Mouse (Mus musculus) lung, embryonic 16.5 days (tissue): Measurements from ENCODE around the gene Slc2a9. TPM values are rescaled to one million over a fixed set of nuclear protein-coding genes. Genes with fewer than 3 reads are reported as not detected.

Source experiments
- ATAC-seq: fragments of 200-750 bp; cut with Nextera tagmentation; 2 replicates; pipeline ENCODE4 v1.8.0; 2017; ENCODE audit warnings: low read depth, mild to moderate bottlenecking, moderate library complexity
- H3K27ac ChIP-seq: fragments of 300-500 bp; sonication (generic); 2 replicates; pipeline ENCODE4 v1.5.1; 2014; ENCODE audit warnings: mild to moderate bottlenecking, control low read depth, low read length
- H3K27me3 ChIP-seq: fragments of 300-500 bp; sonication (generic); 2 replicates; pipeline ENCODE4 v1.6.1; 2014; ENCODE audit warnings: low read depth, low read length, mixed read lengths; ENCODE audit not compliant: control insufficient read depth, insufficient read depth
- H3K36me3 ChIP-seq: fragments of 300-500 bp; sonication (generic); 2 replicates; pipeline ENCODE4 v1.6.1; 2014; ENCODE audit warnings: low read length; ENCODE audit not compliant: control insufficient read depth, insufficient read depth
- H3K4me1 ChIP-seq: fragments of 300-500 bp; sonication (generic); replicated peaks from 2 replicates; pipeline ENCODE4 v1.6.1; 2014; ENCODE audit warnings: low read length, mixed read lengths; ENCODE audit not compliant: control insufficient read depth, insufficient read depth
- H3K4me2 ChIP-seq: fragments of 300-500 bp; sonication (generic); 2 replicates; pipeline ENCODE4 v1.6.1; 2014; ENCODE audit warnings: low read depth, low read length, control low read depth
- H3K4me3 ChIP-seq: fragments of 300-500 bp; sonication (generic); 2 replicates; pipeline ENCODE4 v1.5.1; 2014; ENCODE audit warnings: mild to moderate bottlenecking, low read length, control low read depth
- H3K9ac ChIP-seq: fragments of 300-500 bp; sonication (generic); 2 replicates; pipeline ENCODE4 v1.6.1; 2014; ENCODE audit warnings: low read length, control low read depth
- H3K9me3 ChIP-seq: fragments of 300-500 bp; sonication (generic); 2 replicates; pipeline ENCODE4 v1.6.1; 2016; ENCODE audit warnings: low read length; ENCODE audit not compliant: control insufficient read depth
- WGBS: fragments of 180-500 bp; shearing (Covaris S2); extraction: QIAGEN DNeasy Blood & Tissue Kit; methylation state at CpG from one replicate; pipeline ENCODE4 v1.1.7; 2014; 5-methylcytosine and 5-hydroxymethylcytosine counted together
- polyA plus RNA-seq: library from polyadenylated mRNA; unstranded; fragments of >200 nt; fragmentation: Nextera tagmentation; extraction: Ambion mirVana; gene quantifications from 2 replicates; pipeline ENCODE4 v1.2.1, GENCODE M21; 2015

The Slc2a9 gene
- polyA plus RNA-seq, 1 experiment from 2014 or later, result 1.2 TPM

- Histone ChIP-seq H3K9me3 (no peaks in the 10 kb centered on the region), H3K36me3 (no peaks in the 10 kb centered on the region), H3K4me3 (no peak overlapping the region), H3K27me3 (no peaks in the 10 kb centered on the region), H3K9ac (no peak overlapping the region), H3K4me1 (no peaks in the 10 kb centered on the region), H3K27ac (no peak overlapping the region), H3K4me2 (no peak overlapping the region)
- ATAC-seq, result no peak
- WGBS, result 82% methylated on average over 5 of the region's 5 CpGs
Measured at GRCm38 (mm10) chr5:38461261-38461660, 41.7 kb downstream of the Slc2a9 start.

- 76% methylated on average over 3 of the region's 3 CpGs for WGBS
- Histone ChIP-seq H3K4me3 (no peak overlapping the region), H3K4me2 (no peak overlapping the region), H3K36me3 (no peaks in the 10 kb centered on the region), H3K4me1 (no peaks in the 10 kb centered on the region), H3K27me3 (no peaks in the 10 kb centered on the region), H3K9me3 (no peaks in the 10 kb centered on the region), H3K9ac (no peak overlapping the region), H3K27ac (no peak overlapping the region)
- no peak for ATAC-seq
Measured at GRCm38 (mm10) chr5:38450936-38451335, 52.0 kb downstream of the Slc2a9 start.

- 86% methylated on average over 8 of the region's 8 CpGs for WGBS
- H3K27me3 ChIP-seq, result no peaks in the 10 kb centered on the region
- no peak overlapping the region for H3K4me3 ChIP-seq
- H3K4me2 ChIP-seq, result no peak overlapping the region
- H3K36me3 ChIP-seq, result no peaks in the 10 kb centered on the region
- H3K27ac ChIP-seq, result no peak overlapping the region
- no peaks in the 10 kb centered on the region for H3K4me1 ChIP-seq
- H3K9ac ChIP-seq, result no peak overlapping the region
- no peak for ATAC-seq
- no peaks in the 10 kb centered on the region for H3K9me3 ChIP-seq
Measured at GRCm38 (mm10) chr5:38449607-38450006, 53.3 kb downstream of the Slc2a9 start.

- H3K27ac ChIP-seq, result no peak overlapping the region
- H3K9ac ChIP-seq, result no peak overlapping the region
- WGBS, result 79% methylated on average over 3 of the region's 3 CpGs
- H3K4me3 ChIP-seq, result no peak overlapping the region
- no peaks in the 10 kb centered on the region for H3K9me3 ChIP-seq
- no peak for ATAC-seq
- no peaks in the 10 kb centered on the region for H3K27me3 ChIP-seq
- H3K4me2 ChIP-seq, result no peak overlapping the region
- H3K4me1 ChIP-seq, result no peaks in the 10 kb centered on the region
- no peaks in the 10 kb centered on the region for H3K36me3 ChIP-seq
Measured at GRCm38 (mm10) chr5:38448121-38448520, 54.8 kb downstream of the Slc2a9 start.

GRCm38 (mm10) chr5:38446316-38446975 is 56.5 kb downstream of the Slc2a9 start:
- H3K27ac ChIP-seq, result no peak overlapping the region
- H3K4me1 ChIP-seq, result no peaks in the 10 kb centered on the region
- H3K4me3 ChIP-seq, result no peak overlapping the region
- H3K9ac ChIP-seq, result no peak overlapping the region
- no peaks in the 10 kb centered on the region for H3K27me3 ChIP-seq
- WGBS, result 36% methylated on average over 14 of the region's 14 CpGs
- H3K4me2 ChIP-seq, result no peak overlapping the region
- no peaks in the 10 kb centered on the region for H3K9me3 ChIP-seq
- ATAC-seq, result no peak
- H3K36me3 ChIP-seq, result no peaks in the 10 kb centered on the region

- no peaks in the 10 kb centered on the region for H3K36me3 ChIP-seq
- no peaks in the 10 kb centered on the region for H3K27me3 ChIP-seq
- H3K27ac ChIP-seq, result no peak overlapping the region
- no peak overlapping the region for H3K4me2 ChIP-seq
- H3K4me3 ChIP-seq, result no peak overlapping the region
- no peak overlapping the region for H3K9ac ChIP-seq
- H3K9me3 ChIP-seq, result no peaks in the 10 kb centered on the region; the same call in 1 of the 2 replicates
- WGBS, result 66% methylated on average over 10 of the region's 10 CpGs
- H3K4me1 ChIP-seq, result no peaks in the 10 kb centered on the region
- no peak for ATAC-seq
Measured at GRCm38 (mm10) chr5:38441088-38441839, 61.7 kb downstream of the Slc2a9 start.

GRCm38 (mm10) chr5:38440252-38441005 is 62.5 kb downstream of the Slc2a9 start:
- Histone ChIP-seq H3K9ac (no peak overlapping the region), H3K4me1 (no peaks in the 10 kb centered on the region), H3K36me3 (no peaks in the 10 kb centered on the region), H3K4me2 (no peak overlapping the region), H3K27me3 (no peaks in the 10 kb centered on the region), H3K27ac (no peak overlapping the region), H3K4me3 (no peak overlapping the region), H3K9me3 (no peaks in the 10 kb centered on the region; the same call in 1 of the 2 replicates)
- ATAC-seq, result no peak
- WGBS, result 79% methylated on average over 9 of the region's 9 CpGs

- WGBS, result 89% methylated on average over 11 of the region's 11 CpGs
Measured at GRCm38 (mm10) chr5:38436681-38437080, 66.3 kb downstream of the Slc2a9 start.

GRCm38 (mm10) chr5:38434875-38435274 is 68.1 kb downstream of the Slc2a9 start:
- 55% methylated on average over 3 of the region's 3 CpGs for WGBS
- H3K9me3 ChIP-seq, result no peaks in the 10 kb centered on the region; the same call in 1 of the 2 replicates
- H3K4me3 ChIP-seq, result no peak overlapping the region
- no peak overlapping the region for H3K27ac ChIP-seq
- no peaks in the 10 kb centered on the region for H3K27me3 ChIP-seq
- H3K9ac ChIP-seq, result no peak overlapping the region
- ATAC-seq, result no peak
- no peaks in the 10 kb centered on the region for H3K36me3 ChIP-seq
- no peaks in the 10 kb centered on the region for H3K4me1 ChIP-seq
- no peak overlapping the region for H3K4me2 ChIP-seq

More at GRCm38 (mm10) chr5:38436681-38437080, 66.3 kb downstream of the Slc2a9 start:
- no peaks in the 10 kb centered on the region for H3K4me1 ChIP-seq
- no peak overlapping the region for H3K4me2 ChIP-seq
- no peak for ATAC-seq
- no peaks in the 10 kb centered on the region for H3K27me3 ChIP-seq
- no peaks in the 10 kb centered on the region for H3K36me3 ChIP-seq
- no peaks in the 10 kb centered on the region; the same call in 1 of the 2 replicates for H3K9me3 ChIP-seq
- no peak overlapping the region for H3K27ac ChIP-seq
- no peak overlapping the region for H3K9ac ChIP-seq
- no peak overlapping the region for H3K4me3 ChIP-seq
